Mouse (Mus musculus) adrenal gland, adult 8-10 months (tissue): ENCODE results near the gene Ppm1f. TPM values are rescaled to one million over a fixed set of nuclear protein-coding genes. Genes with fewer than 3 reads are reported as not detected.
A peak's percentile ranks its signal among the peaks of the same experiment; 100 is the strongest.
"Not testable (repeated sequence)": the region's sequence is repeated elsewhere in the genome, so short reads cannot be mapped to it uniquely, and the experiment has no call there.

Experiments
- DNase-seq: peaks from one replicate; pipeline ENCODE4 v3.0.0; 2022
- total RNA-seq, 4 experiments: library from RNA; stranded (reverse); gene quantifications; 2 replicates each; pipeline ENCODE4 v1.2.4; 2022

Gene Ppm1f
- total RNA-seq, 4 experiments from 2014 or later, result 42.1 to 54.6 (median 43.1) TPM

DNA sequence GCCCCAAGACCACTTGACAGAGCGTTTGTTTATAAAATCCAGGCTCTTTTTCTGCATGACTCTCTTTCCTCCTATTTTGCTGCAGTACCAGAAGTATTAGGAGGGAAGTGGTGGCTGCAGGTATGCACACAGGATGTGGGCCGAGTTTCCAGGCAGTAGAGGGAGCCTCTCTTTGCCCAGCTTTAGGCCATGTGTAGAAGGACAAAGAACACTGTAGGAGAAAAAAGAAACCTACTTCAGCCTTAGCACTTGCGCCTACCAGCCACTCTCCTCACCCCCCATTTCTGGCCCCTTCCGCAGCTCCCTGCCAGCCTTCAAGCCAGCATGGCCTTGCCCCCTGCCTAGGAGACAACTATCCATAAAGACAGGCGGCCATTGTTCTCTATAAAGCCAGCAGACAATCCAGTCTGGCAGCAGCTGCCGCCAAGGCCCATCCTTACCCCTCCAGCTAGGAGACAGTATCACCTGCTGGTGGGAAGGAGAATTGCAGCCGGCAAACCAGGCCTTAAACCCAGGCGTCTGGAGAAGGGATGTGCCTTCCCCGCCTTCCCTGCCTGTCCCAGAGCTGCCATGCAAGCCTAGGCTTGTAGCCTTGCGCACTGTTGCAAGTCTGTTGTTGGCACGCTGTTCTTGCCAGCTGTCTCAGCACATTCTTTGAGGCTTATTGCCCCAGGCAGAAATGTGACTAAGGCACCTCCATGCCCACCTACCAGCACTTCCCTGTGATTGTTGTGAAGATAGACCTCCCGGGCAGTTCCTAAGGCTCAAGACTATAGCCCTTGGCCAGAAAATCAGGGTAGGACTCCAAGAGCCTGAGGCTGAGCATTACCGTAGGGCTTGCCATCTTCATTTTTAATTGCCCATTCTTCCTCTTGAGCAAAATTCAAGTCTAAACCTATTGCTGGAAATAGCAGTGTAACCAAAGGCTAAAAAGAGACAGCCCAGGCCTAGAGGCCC lies 15.7 kb downstream of the Ppm1f start:
- DNase-seq, result peak; percentile 69

DNA sequence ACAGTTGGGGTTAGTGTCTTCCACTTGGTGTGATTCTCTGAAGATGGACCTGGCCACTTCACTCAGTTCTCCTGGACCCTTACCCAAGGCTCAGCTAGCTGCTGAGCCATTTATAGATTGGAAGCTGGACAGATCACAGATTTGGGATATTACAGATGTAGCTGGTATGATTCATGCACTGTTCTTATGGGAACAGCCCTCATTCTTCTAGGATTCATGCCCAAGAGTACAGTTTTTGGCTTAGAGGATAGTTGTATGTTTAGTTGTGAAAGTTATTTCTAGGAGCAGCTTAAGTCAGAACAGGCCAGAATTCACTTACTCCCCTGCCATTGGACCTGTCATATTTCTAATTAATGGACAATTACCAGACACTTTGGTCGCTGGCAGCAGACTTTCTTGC lies 17.2 kb downstream of the Ppm1f start:
- DNase-seq, result no peak

DNA sequence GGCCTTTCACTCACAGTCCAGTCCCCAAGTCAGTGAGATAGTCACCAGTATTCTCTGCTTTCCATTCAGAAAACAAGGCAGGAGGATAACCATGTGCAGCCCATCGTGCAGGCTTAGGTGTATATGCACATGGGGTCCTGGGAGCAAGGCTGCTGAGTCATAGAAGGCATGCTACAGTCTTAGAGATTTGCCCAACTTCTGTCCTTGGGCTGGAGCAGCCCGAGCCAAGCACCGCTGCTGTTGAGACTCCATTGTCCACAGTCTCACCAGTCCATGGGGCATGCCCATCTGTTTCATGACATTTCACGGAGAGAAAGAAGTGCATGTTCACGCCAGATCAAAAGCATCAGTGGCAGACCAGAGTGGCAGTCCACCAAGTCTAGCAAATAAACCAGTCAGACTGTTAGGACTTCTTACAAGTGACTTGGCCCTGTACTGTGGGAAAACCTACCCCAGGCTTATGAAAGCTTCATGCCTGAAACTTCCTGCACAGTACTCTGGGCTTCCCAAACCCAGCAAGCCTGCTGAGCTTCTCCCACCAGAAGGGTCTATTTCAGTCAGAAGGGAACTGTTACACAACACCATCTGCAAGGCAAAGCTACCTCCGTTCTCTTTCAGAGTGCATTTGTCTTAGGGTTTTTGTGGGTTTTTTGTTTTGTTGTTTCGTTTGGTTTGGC lies 22.3 kb downstream of the Ppm1f start:
- peak; percentile 58 for DNase-seq

DNA sequence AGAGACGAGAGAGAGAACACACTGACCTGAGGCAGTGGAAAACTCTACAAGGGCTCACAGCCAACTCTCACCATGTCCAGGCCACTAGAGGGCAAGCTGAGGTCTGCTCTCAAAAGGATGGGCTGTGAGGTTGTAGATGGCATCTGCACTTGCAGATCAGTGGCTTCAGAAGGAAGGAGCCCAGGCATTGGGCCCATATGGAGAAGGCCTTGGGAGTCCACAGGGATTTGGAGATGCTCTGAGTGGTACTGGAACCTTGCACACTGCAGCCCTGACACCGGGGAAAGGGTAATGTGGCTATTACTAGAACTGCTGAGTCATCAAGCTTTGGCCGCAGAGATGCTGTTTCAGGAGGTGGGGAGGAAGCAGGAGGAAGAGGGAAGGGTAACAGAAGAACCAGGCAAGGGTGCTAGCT lies 24.8 kb downstream of the Ppm1f start:
- DNase-seq, result peak; percentile 64

DNA sequence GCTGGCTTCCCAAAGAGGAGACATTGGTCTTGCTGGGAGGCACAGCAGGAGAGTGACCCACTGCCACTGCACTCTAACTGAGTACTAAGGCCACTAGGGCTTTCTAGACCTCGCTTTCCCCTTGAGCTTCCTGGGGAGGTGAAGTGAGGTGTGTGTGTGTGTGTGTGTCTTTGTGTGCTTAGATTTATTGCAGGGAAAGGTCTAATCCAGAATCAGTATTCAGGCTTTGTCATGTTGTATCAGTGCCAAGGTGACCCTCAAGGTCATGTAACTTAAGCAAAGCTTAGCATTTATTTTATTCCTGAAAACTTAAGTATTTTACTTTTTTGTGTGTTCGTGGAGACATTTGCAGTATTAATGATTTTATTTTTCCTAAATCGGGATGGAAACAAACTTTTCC lies 28.2 kb downstream of the Ppm1f start:
- no peak for DNase-seq

DNA sequence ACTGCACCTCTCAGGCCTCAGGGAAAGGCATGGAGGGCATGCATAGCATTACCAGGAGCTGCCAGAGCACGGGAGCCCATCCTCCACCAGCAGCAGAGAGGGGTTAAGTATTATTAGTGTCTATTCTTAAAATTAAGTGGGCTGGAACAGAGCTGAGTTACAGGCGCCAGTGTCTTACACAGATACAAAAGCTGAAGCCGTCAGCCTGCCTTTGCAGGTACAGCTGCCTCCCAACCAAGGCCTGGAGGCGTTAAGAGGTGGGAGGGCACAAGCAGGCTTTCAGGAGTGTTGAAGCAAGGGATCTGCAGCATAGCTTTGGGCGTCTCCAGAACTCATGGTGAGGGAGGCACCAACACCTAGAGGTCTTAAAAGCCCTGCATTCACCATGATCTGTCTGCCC lies 30.3 kb downstream of the Ppm1f start:
- no peak for DNase-seq

DNA sequence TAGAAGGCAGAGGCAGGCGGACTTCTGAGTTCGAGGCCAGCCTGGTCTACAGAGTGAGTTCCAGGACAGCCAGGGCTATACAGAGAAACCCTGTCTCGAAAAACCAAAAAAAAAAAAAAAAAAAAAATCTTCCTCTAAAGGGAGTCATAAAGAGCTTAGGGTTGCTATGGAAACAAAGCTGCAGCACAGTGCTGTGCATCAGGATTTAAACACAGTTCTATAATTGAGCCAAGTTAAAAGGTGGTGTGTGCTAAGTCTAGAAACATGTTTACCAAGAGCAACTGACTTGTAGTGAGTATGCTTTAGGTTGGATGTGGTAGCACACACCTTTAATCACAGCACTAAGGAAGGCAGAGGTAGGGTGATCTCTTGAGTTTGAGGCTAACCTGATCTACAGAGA lies 32.6 kb downstream of the Ppm1f start:
- not testable (repeated sequence) for DNase-seq

DNA sequence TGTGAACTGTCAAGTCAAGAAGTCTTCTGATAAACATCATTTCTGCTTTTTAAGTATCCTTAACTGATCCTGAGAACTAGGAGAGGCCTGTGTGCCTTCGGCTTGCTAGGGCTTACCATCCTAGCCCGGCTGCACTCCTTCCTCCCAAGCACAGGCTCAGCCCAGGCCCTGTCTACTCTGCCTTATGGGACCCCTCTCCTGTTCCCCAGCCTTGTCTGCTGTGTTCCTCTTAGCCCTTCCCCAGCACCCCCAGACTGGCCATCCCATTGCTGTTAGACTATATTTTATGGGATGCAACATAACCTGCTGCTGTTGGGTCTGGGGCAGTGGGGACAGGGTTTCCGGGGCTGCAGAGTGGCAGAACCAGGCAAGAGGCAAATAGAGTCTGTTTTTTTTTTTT lies 34.1 kb downstream of the Ppm1f start:
- DNase-seq, result no peak

DNA sequence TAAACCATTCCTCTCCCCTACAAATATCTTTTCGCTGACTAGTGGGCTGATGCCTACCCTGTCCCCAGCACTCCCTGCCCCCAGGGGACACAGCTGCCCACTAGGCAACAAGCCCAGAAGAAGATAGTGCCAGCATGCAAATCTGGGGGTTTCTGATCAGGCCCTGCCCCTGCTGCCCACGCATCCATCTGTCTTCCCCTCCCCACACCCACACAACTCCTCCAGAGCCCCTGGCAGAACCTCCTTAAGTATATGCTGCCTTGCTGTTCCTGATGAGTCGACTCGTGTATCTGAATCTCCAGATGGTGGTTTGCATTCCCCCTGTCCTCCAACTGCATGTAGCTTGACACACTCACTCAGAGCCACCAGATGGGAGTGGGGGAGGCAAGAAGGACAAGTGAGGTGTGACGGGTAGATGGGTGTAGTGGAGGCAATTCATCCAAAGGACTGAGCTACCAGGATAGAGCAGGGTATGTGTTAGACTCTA lies 34.6 kb downstream of the Ppm1f start:
- no peak for DNase-seq

DNA sequence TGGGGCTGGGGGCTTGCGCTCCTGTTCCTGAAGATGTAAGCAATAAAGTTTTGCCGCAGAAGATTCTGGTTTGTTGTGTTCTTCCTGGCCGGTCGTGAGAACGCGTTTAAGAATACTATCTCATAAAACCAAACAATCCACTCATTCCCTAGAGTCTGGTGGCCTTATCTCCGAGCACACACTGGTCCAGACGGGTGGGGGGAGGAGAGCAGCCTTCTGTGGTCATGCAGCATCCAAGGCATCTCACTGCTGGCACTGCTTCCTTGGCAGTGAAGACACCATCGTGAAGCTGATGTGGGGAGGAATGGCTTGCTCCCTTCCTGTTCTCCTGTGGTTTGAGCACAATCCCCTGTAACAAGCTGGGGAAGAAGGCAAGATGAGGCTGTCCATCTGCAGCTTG lies 43.3 kb downstream of the Ppm1f start:
- no peak for DNase-seq

DNA sequence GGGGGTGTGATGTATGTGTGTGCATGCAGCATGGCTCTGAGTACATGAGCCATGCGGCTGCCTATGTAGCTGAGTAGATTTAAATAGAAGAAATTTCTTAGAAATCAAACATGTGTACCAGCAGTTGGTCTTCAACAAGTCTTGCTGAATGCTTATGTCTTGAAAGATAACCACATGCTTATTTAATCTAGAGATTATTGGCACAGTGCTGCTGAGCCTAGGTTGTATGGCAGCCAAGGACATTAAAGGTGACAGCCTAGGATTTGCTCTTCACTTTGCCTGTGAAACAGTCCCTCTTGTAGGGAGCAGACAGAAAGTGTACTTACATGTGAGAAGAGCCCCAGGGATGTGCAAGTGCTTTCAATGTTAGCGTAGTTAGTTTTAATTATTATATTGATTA lies 44.8 kb downstream of the Ppm1f start:
- DNase-seq, result no peak

DNA sequence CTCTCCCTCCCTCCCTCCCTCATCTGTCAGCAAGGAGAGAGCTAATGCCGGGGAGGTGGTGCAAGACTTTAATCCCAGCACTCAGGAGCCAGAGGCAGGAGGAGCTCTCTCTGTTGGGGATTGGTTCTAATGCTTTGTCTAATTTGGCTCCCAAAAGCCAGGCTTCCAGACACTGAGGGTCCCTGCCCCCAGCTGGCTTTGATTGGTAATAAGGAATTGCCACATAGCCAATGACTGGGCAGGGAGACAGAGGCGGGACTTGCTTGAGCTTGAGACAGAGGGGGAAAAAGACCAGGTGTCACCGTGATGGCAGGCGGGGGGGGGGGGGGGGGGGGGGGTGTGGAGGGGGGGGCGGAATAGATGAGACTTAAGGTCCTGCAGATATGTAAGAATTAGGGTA lies 62.3 kb downstream of the Ppm1f start:
- no peak for DNase-seq

DNA sequence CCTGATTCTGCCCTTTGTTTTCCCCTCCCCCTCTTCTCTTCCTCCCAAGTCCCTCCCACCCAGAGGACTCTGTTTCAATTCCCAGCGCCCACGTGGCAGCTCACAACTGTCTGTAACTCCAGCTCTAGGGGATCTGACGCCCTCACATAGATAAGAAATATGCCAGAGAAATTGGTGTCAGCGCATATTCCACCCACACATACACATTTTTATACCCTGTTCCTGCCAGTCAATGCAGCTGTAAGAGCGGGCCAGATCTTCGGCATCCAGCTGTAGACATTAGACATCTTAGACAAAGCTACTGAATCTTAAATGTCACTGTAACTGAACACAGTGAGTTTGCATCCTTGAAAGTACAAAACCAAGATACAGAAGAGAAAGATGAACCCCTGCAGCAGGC lies 63.6 kb downstream of the Ppm1f start:
- no peak for DNase-seq

DNA sequence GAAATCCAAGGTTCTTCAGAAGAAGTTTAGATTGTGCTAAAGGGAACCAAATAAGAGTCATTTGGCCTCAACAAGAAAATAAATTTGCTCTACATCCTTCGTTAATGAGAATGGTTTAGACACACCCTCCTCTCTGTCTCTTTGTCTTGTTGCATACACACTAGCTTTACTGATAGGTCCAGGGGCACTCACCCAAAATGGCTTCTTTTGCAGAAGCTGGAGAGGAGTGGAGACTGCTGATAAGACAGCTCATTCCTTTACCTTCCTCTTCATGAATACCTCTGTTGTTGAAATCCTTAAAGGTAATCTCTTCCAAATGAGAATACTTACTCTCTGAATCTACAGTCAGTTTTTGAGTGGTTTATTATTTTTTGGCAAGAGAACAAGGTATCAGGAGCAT lies 68.9 kb downstream of the Ppm1f start:
- no peak for DNase-seq

DNA sequence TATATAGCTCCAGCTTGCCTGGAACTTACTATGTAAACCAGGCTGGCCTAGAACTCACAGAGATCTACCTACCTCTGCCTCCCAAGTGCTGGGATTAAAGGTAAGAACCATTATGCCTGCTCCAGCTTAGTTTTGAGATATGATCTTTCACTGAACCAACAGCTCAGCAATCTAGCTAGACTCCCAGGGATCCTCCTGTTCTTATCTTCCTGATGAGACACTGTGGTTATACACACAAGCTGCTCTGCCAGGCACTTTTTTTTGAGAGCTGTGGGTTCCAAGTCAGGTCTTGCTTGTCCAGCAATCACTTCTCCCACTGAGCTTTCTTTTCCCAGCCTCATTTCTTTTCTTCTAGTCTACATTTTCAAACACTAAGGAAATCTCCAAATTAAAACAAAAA lies 70.0 kb downstream of the Ppm1f start:
- DNase-seq, result no peak

Other genes with a start within 250 kb of the Ppm1f start
- gene Olfr19, start 220.1 kb upstream of the Ppm1f start, total RNA-seq, result not detected
- gene Spag6l, start 67.0 kb upstream of the Ppm1f start, total RNA-seq, result under 1 TPM; 0.25 to 0.94 (median 0.60) TPM
- gene Igll1, start 32.5 kb upstream of the Ppm1f start, total RNA-seq, result not detected
- 10 to 100 TPM; 52.5 to 84.9 (median 68.5) TPM for gene Top3b, start 25.7 kb upstream of the Ppm1f start, total RNA-seq
- gene Vpreb1, start 25.6 kb upstream of the Ppm1f start, total RNA-seq, result under 1 TPM in 2 of 4 experiments, not detected in 2; 0.77 to 0.81 TPM
- 100 to 1,000 TPM; 178 to 210 (median 193) TPM for gene Mapk1, start 86.9 kb downstream of the Ppm1f start, total RNA-seq
- 10 to 100 TPM in 2 of 4 experiments, 1 to 10 TPM in 2; 7.4 to 12.2 (median 10.2) TPM for gene Ypel1, start 173.2 kb downstream of the Ppm1f start, total RNA-seq
- gene Ppil2, start 214.8 kb downstream of the Ppm1f start, total RNA-seq, result 100 to 1,000 TPM in 3 of 4 experiments, 10 to 100 TPM in 1; 99.4 to 120 (median 106) TPM
- 1 to 10 TPM in 2 of 4 experiments, under 1 TPM in 2; 0.62 to 1.5 (median 1.1) TPM for gene 2610318N02Rik, start 228.7 kb downstream of the Ppm1f start, total RNA-seq
- gene Sdf2l1, start 235.9 kb downstream of the Ppm1f start, total RNA-seq, result 10 to 100 TPM; 25.5 to 54.1 (median 34.4) TPM
- gene Ydjc, start 248.2 kb downstream of the Ppm1f start, total RNA-seq, result 10 to 100 TPM in 2 of 4 experiments, 1 to 10 TPM in 2; 7.3 to 16.8 (median 9.7) TPM